29 mouse cellular contexts compared by ENCODE assay signal in genomic region chr11:73078615-73079014, GRCm38 (mm10). TPM values are rescaled to one million over a fixed set of nuclear protein-coding genes. Genes with fewer than 3 reads are reported as not detected.
"Had no signal": no experiment of that assay in that cellular context is flagged by ENCODE, and none has a peak within 500 bp of the region (broad histone marks: within the 10 kb centered on the region; RNA-seq: fewer than 3 reads in every experiment).

No protein-coding gene starts in this region.

- H3K4me2 ChIP-seq: heart, embryonic 11.5 days; heart, embryonic 13.5 days; heart, embryonic 15.5 days; hindbrain, embryonic 12.5 days; hindbrain, embryonic 14.5 days; intestine, embryonic 15.5 days; limb, embryonic 12.5 days; liver, embryonic 11.5 days; liver, embryonic 13.5 days; liver, embryonic 15.5 days had no signal

- H3K9me3 ChIP-seq: heart, embryonic 13.5 days; heart, embryonic 15.5 days; hindbrain, embryonic 10.5 days; hindbrain, embryonic 12.5 days; intestine, embryonic 15.5 days; limb, embryonic 10.5 days; limb, embryonic 12.5 days; liver, embryonic 13.5 days; liver, embryonic 15.5 days had no signal

- H3K4me1 ChIP-seq: heart, embryonic 15.5 days; hindbrain, embryonic 10.5 days; hindbrain, embryonic 12.5 days; intestine, embryonic 15.5 days; limb, embryonic 10.5 days; limb, embryonic 12.5 days; liver, embryonic 13.5 days; liver, embryonic 15.5 days had no signal

- H3K4me3 ChIP-seq: gastrocnemius, adult 2 months; heart, adult 2 months; heart, embryonic 13.5 days; heart, embryonic 15.5 days; hindbrain, embryonic 10.5 days; hindbrain, embryonic 12.5 days; intestine, embryonic 15.5 days; layer of hippocampus, adult 2 months; left cerebral cortex, adult 2 months; limb, embryonic 10.5 days; limb, embryonic 12.5 days; liver, embryonic 13.5 days; liver, embryonic 15.5 days had no signal

- H3K27ac ChIP-seq: gastrocnemius, adult 2 months; heart, adult 2 months; heart, embryonic 13.5 days; heart, embryonic 15.5 days; hindbrain, embryonic 10.5 days; hindbrain, embryonic 12.5 days; hindbrain, embryonic 14.5 days; intestine, embryonic 15.5 days; layer of hippocampus, adult 2 months; left cerebral cortex, adult 2 months; limb, embryonic 10.5 days; limb, embryonic 12.5 days; liver, embryonic 13.5 days; liver, embryonic 15.5 days had no signal

- ATAC-seq: hindbrain, embryonic 16.5 days; inflammation-experienced regulatory T-cells, adult 6 months; intestine, embryonic 15.5 days; intestine, postnatal 0 days had no signal

- H3K9ac ChIP-seq: heart, embryonic 13.5 days; heart, embryonic 15.5 days; hindbrain, embryonic 12.5 days; hindbrain, embryonic 14.5 days; intestine, embryonic 15.5 days; limb, embryonic 12.5 days; liver, embryonic 13.5 days; liver, embryonic 15.5 days had no signal

- H3K27me3 ChIP-seq: heart, embryonic 13.5 days; heart, embryonic 15.5 days; hindbrain, embryonic 12.5 days; intestine, embryonic 15.5 days; limb, embryonic 12.5 days; liver, embryonic 13.5 days; liver, embryonic 15.5 days had no signal

- DNase-seq: gastrocnemius, adult 2 months; gastrocnemius, postnatal 10 days; gastrocnemius, postnatal 25 days; heart, adult 2 months; heart, postnatal 14 days; heart, postnatal 4 days; kidney, adult 18-20 months; kidney, adult 8-10 months; kidney, postnatal 10 days; kidney, postnatal 25 days; kidney, postnatal 4 days; liver; liver, embryonic 13.5 days had no signal

RNA-seq across cellular contexts. Expression of gene Itgae, which starts 11.8 kb away (rescaled TPM):
- total RNA-seq: left cerebral cortex, adult 2 months had no signal
